Mouse (Mus musculus) E14TG2a.4 (cell line): ENCODE measurements around the gene 4931428L18Rik.

Experiments
- CTCF ChIP-seq: conservative IDR thresholded peaks from 2 replicates; pipeline ENCODE4 v1.5.1; 2014; ENCODE audit warnings: low read length
- NANOG ChIP-seq: IDR thresholded peaks from 2 replicates; pipeline ENCODE4 v1.6.1; 2014; ENCODE audit warnings: borderline replicate concordance, low read length, mixed read lengths
- POU5F1 ChIP-seq: IDR thresholded peaks from 2 replicates; pipeline ENCODE4 v1.6.1; 2014; ENCODE audit warnings: low read length, borderline replicate concordance

- no peak for TF ChIP-seq CTCF
- no peak for TF ChIP-seq NANOG
- no peak for TF ChIP-seq POU5F1
Measured at GRCm38 (mm10) chr1:31058196-31058595, 164.3 kb downstream of the 4931428L18Rik start.
